Mouse (Mus musculus): ENCODE measurements around the gene Olfm4.

DNA sequence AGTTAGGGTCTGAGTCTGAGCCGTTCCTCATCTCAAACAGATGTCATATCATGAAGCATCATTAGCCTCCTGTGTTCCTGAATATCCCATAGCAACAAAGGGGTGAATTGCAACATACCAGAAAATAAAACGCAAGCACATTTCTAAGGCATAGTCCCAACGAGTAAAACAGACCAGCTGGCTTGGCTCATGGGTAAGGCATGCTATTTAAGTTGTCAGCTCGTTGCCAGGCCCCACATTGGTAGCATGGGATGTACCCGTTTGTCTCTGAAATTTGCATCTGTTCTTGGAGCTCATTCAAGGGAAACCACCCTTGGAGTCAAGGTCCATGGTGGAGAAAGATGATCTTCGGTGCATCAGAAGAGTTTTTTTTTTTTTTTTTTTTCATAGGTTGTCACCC lies 42.2 kb downstream of the Olfm4 start:
- TF ChIP-seq CTCF (IDR thresholded peaks at IDR 0.05; ENCODE audit: low read depth) (no peak), EP300 (IDR thresholded peaks at IDR 0.05; ENCODE audit: low read depth) (no peak)

Measured in heart, postnatal 0 days (tissue).